Mouse (Mus musculus) liver, postnatal 0 days (tissue): ENCODE results near the gene Rps26.

Experiments used
- CTCF ChIP-seq: sonication (generic); IDR thresholded peaks from 2 replicates; pipeline ENCODE4 v1.5.1; 2016; ENCODE audit warnings: antibody characterized with exemption, low read depth
- EP300 ChIP-seq: IDR thresholded peaks from 2 replicates; pipeline ENCODE4 v1.6.1; 2016; ENCODE audit warnings: antibody characterized with exemption, low read depth, mild to moderate bottlenecking

GRCm38 (mm10) chr10:128621986-128622520, 4.5 kb downstream of the Rps26 start:
- TF ChIP-seq CTCF (peak; percentile 31), EP300 (no peak)
